Mouse (Mus musculus) heart, embryonic 10.5 days (tissue): Measurements from ENCODE around the gene Gadl1. TPM values are rescaled to one million over a fixed set of nuclear protein-coding genes. Genes with fewer than 3 reads are reported as not detected.
A peak's percentile ranks its signal among the peaks of the same experiment; 100 is the strongest.
"Not testable (repeated sequence)": the region's sequence is repeated elsewhere in the genome, so short reads cannot be mapped to it uniquely, and the experiment has no call there.

Experiments
- DNase-seq: peaks from one replicate; pipeline ENCODE4 v3.0.0-alpha.2; 2017; ENCODE audit warnings: low spot score
- H3K27ac ChIP-seq: fragments of 300-500 bp; sonication (generic); 2 replicates; pipeline ENCODE4 v1.5.1; 2016; ENCODE audit warnings: mild to moderate bottlenecking
- H3K27me3 ChIP-seq: fragments of 300-500 bp; sonication (generic); 2 replicates; pipeline ENCODE4 v1.6.1; 2016; ENCODE audit warnings: mild to moderate bottlenecking; ENCODE audit not compliant: poor library complexity, insufficient read depth, severe bottlenecking
- H3K36me3 ChIP-seq: fragments of 300-500 bp; sonication (generic); 2 replicates; pipeline ENCODE4 v1.6.1; 2016; ENCODE audit warnings: mild to moderate bottlenecking, moderate library complexity
- H3K4me1 ChIP-seq: fragments of 300-500 bp; sonication (generic); 2 replicates; pipeline ENCODE4 v1.6.1; 2016; ENCODE audit warnings: mild to moderate bottlenecking
- H3K4me3 ChIP-seq: fragments of 300-500 bp; sonication (generic); 2 replicates; pipeline ENCODE4 v1.5.1; 2016; ENCODE audit warnings: mild to moderate bottlenecking, moderate library complexity
- H3K9me3 ChIP-seq: fragments of 300-500 bp; sonication (generic); 2 replicates; pipeline ENCODE4 v1.6.1; 2016; ENCODE audit warnings: mild to moderate bottlenecking, moderate library complexity
- WGBS: fragments of 180-500 bp; shearing (Covaris S2); methylation state at CpG from one replicate; pipeline ENCODE4 v1.1.7; 2016; 5-methylcytosine and 5-hydroxymethylcytosine counted together
- polyA plus RNA-seq: library from polyadenylated mRNA; unstranded; fragments of >200 nt; fragmentation: Nextera tagmentation; extraction: Ambion mirVana; gene quantifications from 2 replicates; pipeline ENCODE4 v1.2.1, GENCODE M21; 2016

Gadl1 gene
- polyA plus RNA-seq, 1 experiment from 2014 or later, result 0.35 TPM

- Histone ChIP-seq H3K36me3 (no peaks in the 10 kb centered on the region), H3K27me3 (no peaks in the 10 kb centered on the region), H3K4me1 (peaks cover 12% of the 10 kb centered on the region; the same call in 1 of the 2 replicates), H3K27ac (no peak overlapping the region), H3K4me3 (no peak overlapping the region), H3K9me3 (no peaks in the 10 kb centered on the region)
- WGBS, result 87% methylated on average over 23 of the region's 23 CpGs
- DNase-seq, result no peak
These were observed 86.8 kb downstream of the Gadl1 start for GRCm38 (mm10) chr9:115995856-115996560.

- no peaks in the 10 kb centered on the region for H3K9me3 ChIP-seq
- no peak overlapping the region for H3K4me3 ChIP-seq
- WGBS, result 49% methylated on average over 4 of the region's 4 CpGs
- no peak for DNase-seq
- H3K27me3 ChIP-seq, result no peaks in the 10 kb centered on the region
- peak overlapping the region; percentile 59 for H3K27ac ChIP-seq
- peaks cover 19% of the 10 kb centered on the region; the same call in 1 of the 2 replicates for H3K4me1 ChIP-seq
- H3K36me3 ChIP-seq, result no peaks in the 10 kb centered on the region
These were observed 89.1 kb downstream of the Gadl1 start for GRCm38 (mm10) chr9:115998383-115998782.

- Histone ChIP-seq H3K9me3 (no peaks in the 10 kb centered on the region), H3K27ac (no peak overlapping the region), H3K27me3 (no peaks in the 10 kb centered on the region), H3K4me3 (no peak overlapping the region), H3K4me1 (peaks cover 19% of the 10 kb centered on the region; the same call in 1 of the 2 replicates), H3K36me3 (no peaks in the 10 kb centered on the region)
- no peak for DNase-seq
- 88% methylated on average over 8 of the region's 8 CpGs for WGBS
These were observed 90.2 kb downstream of the Gadl1 start for GRCm38 (mm10) chr9:115999361-115999990.

GRCm38 (mm10) chr9:116013911-116014310 is 104.7 kb downstream of the Gadl1 start:
- Histone ChIP-seq H3K4me1 (no peaks in the 10 kb centered on the region), H3K9me3 (no peaks in the 10 kb centered on the region), H3K36me3 (no peaks in the 10 kb centered on the region), H3K27ac (no peak overlapping the region), H3K4me3 (no peak overlapping the region), H3K27me3 (no peaks in the 10 kb centered on the region)
- 73% methylated on average over 4 of the region's 4 CpGs for WGBS
- DNase-seq, result no peak

GRCm38 (mm10) chr9:116016221-116016620 is 107.0 kb downstream of the Gadl1 start:
- Histone ChIP-seq H3K4me3 (no peak overlapping the region), H3K4me1 (no peaks in the 10 kb centered on the region), H3K36me3 (no peaks in the 10 kb centered on the region), H3K27ac (no peak overlapping the region), H3K9me3 (no peaks in the 10 kb centered on the region), H3K27me3 (no peaks in the 10 kb centered on the region)
- DNase-seq, result no peak
- 77% methylated on average over 9 of the region's 9 CpGs for WGBS

- no peaks in the 10 kb centered on the region for H3K36me3 ChIP-seq
- H3K4me3 ChIP-seq, result no peak overlapping the region
These were observed 107.8 kb downstream of the Gadl1 start for GRCm38 (mm10) chr9:116017091-116017490.

GRCm38 (mm10) chr9:116018586-116018985 is 109.3 kb downstream of the Gadl1 start:
- no peaks in the 10 kb centered on the region for H3K36me3 ChIP-seq
- no peaks in the 10 kb centered on the region for H3K27me3 ChIP-seq
- WGBS, result 84% methylated on average over 7 of the region's 7 CpGs
- no peak overlapping the region for H3K4me3 ChIP-seq
- H3K9me3 ChIP-seq, result no peaks in the 10 kb centered on the region
- no peak overlapping the region for H3K27ac ChIP-seq
- no peak for DNase-seq
- no peaks in the 10 kb centered on the region for H3K4me1 ChIP-seq

More at GRCm38 (mm10) chr9:116017091-116017490, 107.8 kb downstream of the Gadl1 start:
- no peaks in the 10 kb centered on the region for H3K9me3 ChIP-seq
- DNase-seq, result no peak
- 85% methylated on average over 3 of the region's 3 CpGs for WGBS
- H3K27me3 ChIP-seq, result no peaks in the 10 kb centered on the region
- H3K4me1 ChIP-seq, result no peaks in the 10 kb centered on the region
- no peak overlapping the region for H3K27ac ChIP-seq

- no peaks in the 10 kb centered on the region for H3K36me3 ChIP-seq
- no peak overlapping the region for H3K4me3 ChIP-seq
- H3K27ac ChIP-seq, result no peak overlapping the region
- no peaks in the 10 kb centered on the region for H3K9me3 ChIP-seq
- no peaks in the 10 kb centered on the region for H3K4me1 ChIP-seq
- 79% methylated on average over 6 of the region's 6 CpGs for WGBS
- DNase-seq, result no peak
- no peaks in the 10 kb centered on the region for H3K27me3 ChIP-seq
These were observed 116.1 kb downstream of the Gadl1 start for GRCm38 (mm10) chr9:116025371-116025770.

GRCm38 (mm10) chr9:116029076-116029475 is 119.8 kb downstream of the Gadl1 start:
- no peak for DNase-seq
- Histone ChIP-seq H3K4me3 (no peak overlapping the region), H3K4me1 (peaks cover 10% of the 10 kb centered on the region), H3K36me3 (no peaks in the 10 kb centered on the region), H3K27ac (no peak overlapping the region), H3K27me3 (no peaks in the 10 kb centered on the region), H3K9me3 (no peaks in the 10 kb centered on the region)
- WGBS, result 98% methylated on average over 2 of the region's 2 CpGs

- no peak overlapping the region for H3K27ac ChIP-seq
- H3K4me1 ChIP-seq, result peaks cover 10% of the 10 kb centered on the region
- DNase-seq, result no peak
- no peak overlapping the region for H3K4me3 ChIP-seq
- 39% methylated on average over 5 of the region's 5 CpGs for WGBS
- H3K36me3 ChIP-seq, result no peaks in the 10 kb centered on the region
- H3K9me3 ChIP-seq, result no peaks in the 10 kb centered on the region
- H3K27me3 ChIP-seq, result no peaks in the 10 kb centered on the region
These were observed 123.5 kb downstream of the Gadl1 start for GRCm38 (mm10) chr9:116032711-116033110.

GRCm38 (mm10) chr9:116038275-116038674 is 129.0 kb downstream of the Gadl1 start:
- no peak for DNase-seq
- no peaks in the 10 kb centered on the region for H3K9me3 ChIP-seq
- H3K27ac ChIP-seq, result no peak overlapping the region
- no peaks in the 10 kb centered on the region for H3K36me3 ChIP-seq
- H3K27me3 ChIP-seq, result no peaks in the 10 kb centered on the region
- no peaks in the 10 kb centered on the region for H3K4me1 ChIP-seq
- WGBS, result 86% methylated on average over 6 of the region's 6 CpGs
- H3K4me3 ChIP-seq, result no peak overlapping the region

- H3K4me1 ChIP-seq, result no peaks in the 10 kb centered on the region
- WGBS, result 85% methylated on average over 4 of the region's 4 CpGs
- H3K27me3 ChIP-seq, result no peaks in the 10 kb centered on the region
- no peaks in the 10 kb centered on the region for H3K9me3 ChIP-seq
- no peaks in the 10 kb centered on the region for H3K36me3 ChIP-seq
- no peak for DNase-seq
- no peak overlapping the region for H3K4me3 ChIP-seq
- H3K27ac ChIP-seq, result no peak overlapping the region
These were observed 130.7 kb downstream of the Gadl1 start for GRCm38 (mm10) chr9:116039981-116040380.

- H3K4me1 ChIP-seq, H3K36me3 ChIP-seq, H3K9me3 ChIP-seq, H3K27ac ChIP-seq, H3K4me3 ChIP-seq, H3K27me3 ChIP-seq, DNase-seq: not testable (repeated sequence)
- 85% methylated on average over 14 of the region's 14 CpGs for WGBS
These were observed 131.6 kb downstream of the Gadl1 start for GRCm38 (mm10) chr9:116040852-116041251.
